Mouse (Mus musculus): ENCODE results near the gene Hectd1.

Gene Hectd1

GRCm38 (mm10) chr12:51768702-51769101, 60.6 kb downstream of the Hectd1 start:
- DNase-seq (ENCODE audit: low spot score in 2 of 2): no peak

- no peak for DNase-seq (ENCODE audit: low spot score in 2 of 2)
Measured at GRCm38 (mm10) chr12:51767454-51767853, 61.9 kb downstream of the Hectd1 start.

- no peak for DNase-seq (ENCODE audit: low spot score in 2 of 2)
Measured at GRCm38 (mm10) chr12:51759374-51759773, 70.0 kb downstream of the Hectd1 start.

- DNase-seq (ENCODE audit: low spot score in 2 of 2): no peak
Measured at GRCm38 (mm10) chr12:51756599-51756961, 72.8 kb downstream of the Hectd1 start.

- DNase-seq (ENCODE audit: low spot score in 2 of 2): no peak
Measured at GRCm38 (mm10) chr12:51755938-51756598, 73.3 kb downstream of the Hectd1 start.

- DNase-seq (ENCODE audit: low spot score in 2 of 2): no peak
Measured at GRCm38 (mm10) chr12:51747348-51747747, 82.0 kb downstream of the Hectd1 start.

GRCm38 (mm10) chr12:51744957-51745356, 84.4 kb downstream of the Hectd1 start:
- no peak for DNase-seq (ENCODE audit: low spot score in 2 of 2)

GRCm38 (mm10) chr12:51741690-51742089, 87.6 kb downstream of the Hectd1 start:
- peak; percentile 39 to 69 for DNase-seq (ENCODE audit: low spot score in 2 of 2)

GRCm38 (mm10) chr12:51736807-51737206, 92.5 kb downstream of the Hectd1 start:
- DNase-seq (ENCODE audit: low spot score in 2 of 2): no peak

GRCm38 (mm10) chr12:51736381-51736780, 93.0 kb downstream of the Hectd1 start:
- no peak for DNase-seq (ENCODE audit: low spot score in 2 of 2)

- no peak for DNase-seq (ENCODE audit: low spot score in 2 of 2)
Measured at GRCm38 (mm10) chr12:51735840-51736271, 93.5 kb downstream of the Hectd1 start.

GRCm38 (mm10) chr12:51734605-51735211, 94.6 kb downstream of the Hectd1 start:
- no peak for DNase-seq (ENCODE audit: low spot score in 2 of 2)

GRCm38 (mm10) chr12:51729827-51730226, 99.5 kb downstream of the Hectd1 start:
- DNase-seq (ENCODE audit: low spot score in 2 of 2): no peak

- DNase-seq (ENCODE audit: low spot score in 2 of 2): no peak
Measured at GRCm38 (mm10) chr12:51729058-51729457, 100.3 kb downstream of the Hectd1 start.

- no peak for DNase-seq (ENCODE audit: low spot score in 2 of 2)
Measured at GRCm38 (mm10) chr12:51721836-51722235, 107.5 kb downstream of the Hectd1 start.

GRCm38 (mm10) chr12:51718617-51719016, 110.7 kb downstream of the Hectd1 start:
- no peak for DNase-seq (ENCODE audit: low spot score in 2 of 2)

GRCm38 (mm10) chr12:51712685-51713084, 116.7 kb downstream of the Hectd1 start:
- DNase-seq (ENCODE audit: low spot score in 2 of 2): no peak

GRCm38 (mm10) chr12:51710154-51710553, 119.2 kb downstream of the Hectd1 start:
- DNase-seq (ENCODE audit: low spot score in 2 of 2): no peak

GRCm38 (mm10) chr12:51709741-51710140, 119.6 kb downstream of the Hectd1 start:
- DNase-seq (ENCODE audit: low spot score in 2 of 2): no peak

- no peak for DNase-seq (ENCODE audit: low spot score in 2 of 2)
Measured at GRCm38 (mm10) chr12:51708941-51709686, 120.2 kb downstream of the Hectd1 start.

- no peak for DNase-seq (ENCODE audit: low spot score in 2 of 2)
Measured at GRCm38 (mm10) chr12:51706673-51707235, 122.6 kb downstream of the Hectd1 start.

GRCm38 (mm10) chr12:51705778-51706177, 123.6 kb downstream of the Hectd1 start:
- no peak for DNase-seq (ENCODE audit: low spot score in 2 of 2)

GRCm38 (mm10) chr12:51704572-51704971, 124.8 kb downstream of the Hectd1 start:
- no peak for DNase-seq (ENCODE audit: low spot score in 2 of 2)
